Mouse (Mus musculus) gastrocnemius, postnatal 25 days (tissue): ENCODE data around the gene Serpinb11. TPM values are rescaled to one million over a fixed set of nuclear protein-coding genes. Genes with fewer than 3 reads are reported as not detected.

Experiments used
- DNase-seq: peaks from one replicate; pipeline ENCODE4 v3.0.0; 2022
- long read RNA-seq, 2 experiments: library from polyadenylated mRNA; stranded (forward); transcript quantifications; one replicate each; pipeline ENCODE4 v2.0.0; 2021
- total RNA-seq, 2 experiments: library from RNA; stranded (reverse); gene quantifications; 1 replicate in 1 of 2; 2 replicates in 1 of 2; pipeline ENCODE4 v1.2.3; 2021

The Serpinb11 gene
- not detected for total RNA-seq
- long read RNA-seq, experiment 1: 0 reads
- long read RNA-seq, experiment 2: 0 reads

GRCm38 (mm10) chr1:107360898-107361297 is at the start of gene Serpinb11:
Gene Serpinb11 (plus strand): TSS chr1:107361198.
- DNase-seq: no peak

GRCm38 (mm10) chr1:107345979-107346378 is 15.0 kb upstream of the Serpinb11 start:
- no peak for DNase-seq

- no peak for DNase-seq
These were observed 14.2 kb upstream of the Serpinb11 start for GRCm38 (mm10) chr1:107346788-107347187.

GRCm38 (mm10) chr1:107350392-107350791 is 10.6 kb upstream of the Serpinb11 start:
- DNase-seq: no peak

GRCm38 (mm10) chr1:107351115-107351514 is 9.9 kb upstream of the Serpinb11 start:
- no peak for DNase-seq

- no peak for DNase-seq
These were observed 8.0 kb upstream of the Serpinb11 start for GRCm38 (mm10) chr1:107353046-107353445.

GRCm38 (mm10) chr1:107365973-107366372 is 5.0 kb downstream of the Serpinb11 start:
- no peak for DNase-seq

- no peak for DNase-seq
These were observed 7.9 kb downstream of the Serpinb11 start for GRCm38 (mm10) chr1:107368944-107369343.

- no peak for DNase-seq
These were observed 16.0 kb downstream of the Serpinb11 start for GRCm38 (mm10) chr1:107376952-107377351.

- no peak for DNase-seq
These were observed 17.4 kb downstream of the Serpinb11 start for GRCm38 (mm10) chr1:107378368-107378767.

GRCm38 (mm10) chr1:107381491-107381890 is 20.5 kb downstream of the Serpinb11 start:
- no peak for DNase-seq

- no peak for DNase-seq
These were observed 21.4 kb downstream of the Serpinb11 start for GRCm38 (mm10) chr1:107382404-107382803.

GRCm38 (mm10) chr1:107384532-107384931 is 23.5 kb downstream of the Serpinb11 start:
- no peak for DNase-seq

GRCm38 (mm10) chr1:107389753-107390152 is 28.8 kb downstream of the Serpinb11 start:
- DNase-seq: no peak

- no peak for DNase-seq
These were observed 36.5 kb downstream of the Serpinb11 start for GRCm38 (mm10) chr1:107397481-107397880.

GRCm38 (mm10) chr1:107399355-107399754 is 38.4 kb downstream of the Serpinb11 start, which contains the start of gene Serpinb7:
Gene Serpinb7 (plus strand): TSS chr1:107399655.
- DNase-seq: no peak

- DNase-seq: no peak
These were observed 41.1 kb downstream of the Serpinb11 start for GRCm38 (mm10) chr1:107402082-107402481.

GRCm38 (mm10) chr1:107414650-107415049 is 53.7 kb downstream of the Serpinb11 start:
- DNase-seq: no peak

GRCm38 (mm10) chr1:107422487-107422886 is 61.5 kb downstream of the Serpinb11 start:
- no peak for DNase-seq

Other genes starting within 250 kb of the Serpinb11 start
- not detected for gene Serpinb3b, start 82.8 kb upstream of the Serpinb11 start, total RNA-seq
- not detected for gene Serpinb3c, start 82.8 kb upstream of the Serpinb11 start, total RNA-seq
- not detected for gene Serpinb7, start 38.5 kb downstream of the Serpinb11 start, total RNA-seq
- not detected for gene Serpinb2, start 150.2 kb downstream of the Serpinb11 start, total RNA-seq
- 1 to 10 TPM; 3.4 to 3.5 TPM for gene Serpinb8, start 228.8 kb downstream of the Serpinb11 start, total RNA-seq